Mouse (Mus musculus): ENCODE measurements at regions not wholly inside any gene's neighbourhood (a gene's known extent, or its start where the extent isn't known, plus 50 kb on each side); places are given as distances from the start of the nearest gene placed in this dataset.

GRCm38 (mm10) chr2:11005806-11006205, 166.1 kb upstream of the Prkcq start:
- H3K36me3 ChIP-seq = no peaks in the 10 kb centered on the region
- no peaks in the 10 kb centered on the region for H3K27me3 ChIP-seq (replicated peaks)
- no peak overlapping the region for H3K4me3 ChIP-seq
- no peak overlapping the region for H3K9ac ChIP-seq
- no peak for ATAC-seq (ENCODE audit: insufficient number of reproducible peaks, low FRiP score)
- no peak overlapping the region for H3K27ac ChIP-seq (ENCODE audit: poor library complexity, severe bottlenecking)
- WGBS = 67% methylated on average over 2 of the region's 2 CpGs
- no peak overlapping the region for H3K4me2 ChIP-seq
- H3K9me3 ChIP-seq (replicated peaks) = no peaks in the 10 kb centered on the region
- H3K4me1 ChIP-seq (replicated peaks) = no peaks in the 10 kb centered on the region

GRCm38 (mm10) chr2:11011041-11011962, 160.6 kb upstream of the Prkcq start:
- Histone ChIP-seq H3K4me1 (replicated peaks) (no peaks in the 10 kb centered on the region), H3K27ac (ENCODE audit: poor library complexity, severe bottlenecking) (no peak overlapping the region), H3K36me3 (no peaks in the 10 kb centered on the region), H3K27me3 (replicated peaks) (no peaks in the 10 kb centered on the region), H3K4me2 (no peak overlapping the region), H3K9ac (no peak overlapping the region), H3K9me3 (replicated peaks) (no peaks in the 10 kb centered on the region), H3K4me3 (no peak overlapping the region)
- 73% methylated on average over 11 of the region's 11 CpGs for WGBS
- no peak for ATAC-seq (ENCODE audit: insufficient number of reproducible peaks, low FRiP score)

- H3K4me1 ChIP-seq (replicated peaks) = no peaks in the 10 kb centered on the region
- H3K4me2 ChIP-seq = no peak overlapping the region
- H3K9me3 ChIP-seq (replicated peaks) = no peaks in the 10 kb centered on the region
- no peak overlapping the region for H3K4me3 ChIP-seq
- no peak for ATAC-seq (ENCODE audit: insufficient number of reproducible peaks, low FRiP score)
- H3K36me3 ChIP-seq = no peaks in the 10 kb centered on the region
- H3K9ac ChIP-seq = no peak overlapping the region
- H3K27ac ChIP-seq (ENCODE audit: poor library complexity, severe bottlenecking) = no peak overlapping the region
- no peaks in the 10 kb centered on the region for H3K27me3 ChIP-seq (replicated peaks)
- 75% methylated on average over 4 of the region's 4 CpGs for WGBS
These were observed 159.5 kb upstream of the Prkcq start for GRCm38 (mm10) chr2:11012312-11012860.

GRCm38 (mm10) chr2:11013154-11013553, 158.8 kb upstream of the Prkcq start:
- Histone ChIP-seq H3K9ac (no peak overlapping the region), H3K4me2 (no peak overlapping the region), H3K27ac (ENCODE audit: poor library complexity, severe bottlenecking) (no peak overlapping the region), H3K9me3 (replicated peaks) (no peaks in the 10 kb centered on the region), H3K27me3 (replicated peaks) (no peaks in the 10 kb centered on the region), H3K36me3 (no peaks in the 10 kb centered on the region), H3K4me1 (replicated peaks) (no peaks in the 10 kb centered on the region), H3K4me3 (no peak overlapping the region)
- no peak for ATAC-seq (ENCODE audit: insufficient number of reproducible peaks, low FRiP score)
- WGBS = 77% methylated on average over 3 of the region's 3 CpGs

GRCm38 (mm10) chr2:11016446-11016845, 155.5 kb upstream of the Prkcq start:
- ATAC-seq (ENCODE audit: insufficient number of reproducible peaks, low FRiP score) = no peak
- Histone ChIP-seq H3K27ac (ENCODE audit: poor library complexity, severe bottlenecking) (no peak overlapping the region), H3K36me3 (no peaks in the 10 kb centered on the region), H3K4me2 (no peak overlapping the region), H3K9me3 (replicated peaks) (no peaks in the 10 kb centered on the region), H3K4me1 (replicated peaks) (no peaks in the 10 kb centered on the region), H3K4me3 (no peak overlapping the region), H3K9ac (no peak overlapping the region), H3K27me3 (replicated peaks) (no peaks in the 10 kb centered on the region)
- 64% methylated on average over 1 of the region's 1 CpGs for WGBS

- no peaks in the 10 kb centered on the region for H3K27me3 ChIP-seq (replicated peaks)
- H3K4me2 ChIP-seq = no peak overlapping the region
- ATAC-seq (ENCODE audit: insufficient number of reproducible peaks, low FRiP score) = no peak
- no peaks in the 10 kb centered on the region for H3K4me1 ChIP-seq (replicated peaks)
- H3K4me3 ChIP-seq = no peak overlapping the region
- no peak overlapping the region for H3K27ac ChIP-seq (ENCODE audit: poor library complexity, severe bottlenecking)
- H3K9me3 ChIP-seq (replicated peaks) = no peaks in the 10 kb centered on the region
- no peaks in the 10 kb centered on the region for H3K36me3 ChIP-seq
- H3K9ac ChIP-seq = no peak overlapping the region
- 69% methylated on average over 4 of the region's 4 CpGs for WGBS
These were observed 139.0 kb upstream of the Prkcq start for GRCm38 (mm10) chr2:11032891-11033290.

GRCm38 (mm10) chr2:11034178-11034577, 137.7 kb upstream of the Prkcq start:
- Histone ChIP-seq H3K4me1 (replicated peaks) (no peaks in the 10 kb centered on the region), H3K27me3 (replicated peaks) (no peaks in the 10 kb centered on the region), H3K36me3 (no peaks in the 10 kb centered on the region), H3K9ac (no peak overlapping the region), H3K4me3 (no peak overlapping the region), H3K4me2 (no peak overlapping the region), H3K27ac (ENCODE audit: poor library complexity, severe bottlenecking) (no peak overlapping the region), H3K9me3 (replicated peaks) (no peaks in the 10 kb centered on the region)
- 77% methylated on average over 1 of the region's 1 CpGs for WGBS
- no peak for ATAC-seq (ENCODE audit: insufficient number of reproducible peaks, low FRiP score)

- H3K9ac ChIP-seq = no peak overlapping the region
- 68% methylated on average over 10 of the region's 11 CpGs for WGBS
- H3K27ac ChIP-seq (ENCODE audit: poor library complexity, severe bottlenecking) = no peak overlapping the region
- no peaks in the 10 kb centered on the region for H3K27me3 ChIP-seq (replicated peaks)
- H3K9me3 ChIP-seq (replicated peaks) = no peaks in the 10 kb centered on the region
- H3K4me1 ChIP-seq (replicated peaks) = no peaks in the 10 kb centered on the region
- no peak for ATAC-seq (ENCODE audit: insufficient number of reproducible peaks, low FRiP score)
- H3K4me2 ChIP-seq = no peak overlapping the region
- no peak overlapping the region for H3K4me3 ChIP-seq
- no peaks in the 10 kb centered on the region for H3K36me3 ChIP-seq
These were observed 134.6 kb upstream of the Prkcq start for GRCm38 (mm10) chr2:11037343-11037742.

GRCm38 (mm10) chr2:11038440-11038839, 133.5 kb upstream of the Prkcq start:
- H3K36me3 ChIP-seq = no peaks in the 10 kb centered on the region
- no peak overlapping the region for H3K4me3 ChIP-seq
- ATAC-seq (ENCODE audit: insufficient number of reproducible peaks, low FRiP score) = no peak
- no peaks in the 10 kb centered on the region for H3K9me3 ChIP-seq (replicated peaks)
- WGBS = 80% methylated on average over 5 of the region's 5 CpGs
- no peak overlapping the region for H3K27ac ChIP-seq (ENCODE audit: poor library complexity, severe bottlenecking)
- H3K4me1 ChIP-seq (replicated peaks) = no peaks in the 10 kb centered on the region
- H3K9ac ChIP-seq = no peak overlapping the region
- no peak overlapping the region for H3K4me2 ChIP-seq
- H3K27me3 ChIP-seq (replicated peaks) = no peaks in the 10 kb centered on the region

- 66% methylated on average over 2 of the region's 2 CpGs for WGBS
- no peak for ATAC-seq (ENCODE audit: insufficient number of reproducible peaks, low FRiP score)
These were observed 131.9 kb upstream of the Prkcq start for GRCm38 (mm10) chr2:11040005-11040404.

GRCm38 (mm10) chr2:11044727-11045274, 127.1 kb upstream of the Prkcq start:
- no peak for ATAC-seq (ENCODE audit: insufficient number of reproducible peaks, low FRiP score)
- Histone ChIP-seq H3K4me2 (no peak overlapping the region), H3K27ac (ENCODE audit: poor library complexity, severe bottlenecking) (no peak overlapping the region), H3K4me1 (replicated peaks) (no peaks in the 10 kb centered on the region), H3K9ac (no peak overlapping the region), H3K36me3 (no peaks in the 10 kb centered on the region), H3K27me3 (replicated peaks) (no peaks in the 10 kb centered on the region), H3K9me3 (replicated peaks) (no peaks in the 10 kb centered on the region), H3K4me3 (no peak overlapping the region)
- 80% methylated on average over 3 of the region's 3 CpGs for WGBS

More at GRCm38 (mm10) chr2:11040005-11040404, 131.9 kb upstream of the Prkcq start:
- Histone ChIP-seq H3K4me2 (no peak overlapping the region), H3K27me3 (replicated peaks) (no peaks in the 10 kb centered on the region), H3K4me3 (no peak overlapping the region), H3K9ac (no peak overlapping the region), H3K4me1 (replicated peaks) (no peaks in the 10 kb centered on the region), H3K36me3 (no peaks in the 10 kb centered on the region), H3K27ac (ENCODE audit: poor library complexity, severe bottlenecking) (no peak overlapping the region), H3K9me3 (replicated peaks) (no peaks in the 10 kb centered on the region)
